ENCODE assay signal across 7 mouse cellular contexts in genomic region chr2:10374207-10375023, GRCm38 (mm10). TPM values are rescaled to one million over a fixed set of nuclear protein-coding genes. Genes with fewer than 3 reads are reported as not detected.
DNase-seq lines count a peak whose midpoint lies in the region; ATAC-seq lines count a peak whose summit lies in the region.

No protein-coding gene starts in this region.

- peak overlapping the region; percentile 66 for H3K4me3 ChIP-seq in lung, embryonic 15.5 days
- peak overlapping the region; percentile 50 for H3K4me3 ChIP-seq in brown adipose tissue, adult 24 weeks (ENCODE audit: insufficient read depth, low read depth, low read length)
- peak overlapping the region; percentile 50 for H3K4me3 ChIP-seq in stomach, embryonic 14.5 days (ENCODE audit: low read depth, low read length)

- peak overlapping the region; percentile 19; the same call in 1 of the 2 replicates for H3K9ac ChIP-seq in lung, embryonic 15.5 days
- H3K9ac ChIP-seq in stomach, embryonic 14.5 days (replicated peaks; ENCODE audit: low read depth, low read length): no peak overlapping the region

- H3K9me3 ChIP-seq in lung, embryonic 15.5 days: no peaks in the 10 kb centered on the region
- no peaks in the 10 kb centered on the region for H3K9me3 ChIP-seq in stomach, embryonic 14.5 days (ENCODE audit: control insufficient read depth, low read depth, low read length)

- DNase-seq in lung, postnatal 25 days (ENCODE audit: low spot score): no peak
- DNase-seq in forelimb bud, embryonic 11.5 days (ENCODE audit: low read depth, low spot score): peak; percentile 71
- peak; percentile 72 for DNase-seq in kidney, postnatal 10 days

- H3K36me3 ChIP-seq in lung, embryonic 15.5 days: no peaks in the 10 kb centered on the region
- no peaks in the 10 kb centered on the region for H3K36me3 ChIP-seq in stomach, embryonic 14.5 days (ENCODE audit: control insufficient read depth, insufficient read depth, low read length)

- WGBS in lung, embryonic 15.5 days: 1% methylated on average over 34 of the region's 34 CpGs
- under 1% methylated on average over 34 of the region's 34 CpGs for WGBS in stomach, embryonic 14.5 days

- no peak overlapping the region for H3K27ac ChIP-seq in lung, embryonic 15.5 days
- no peak overlapping the region for H3K27ac ChIP-seq in brown adipose tissue, adult 24 weeks (replicated peaks; ENCODE audit: low read depth, low read length)
- H3K27ac ChIP-seq in stomach, embryonic 14.5 days (ENCODE audit: low read length): no peak overlapping the region

- peak; percentile 68; the same call in 1 of the 2 replicates for ATAC-seq in lung, embryonic 15.5 days (ENCODE audit: borderline replicate concordance, extremely low read depth, low FRiP score, low TSS enrichment)
- peak; percentile 33 for ATAC-seq in megakaryocyte, adult 5-6 weeks (ENCODE audit: poor library complexity, severe bottlenecking)
- ATAC-seq in stomach, embryonic 14.5 days (ENCODE audit: insufficient number of reproducible peaks, insufficient read depth, low FRiP score, low read depth): peak; percentile 42

- H3K27me3 ChIP-seq in lung, embryonic 15.5 days: peaks cover 61% of the 10 kb centered on the region
- peaks cover 36% of the 10 kb centered on the region for H3K27me3 ChIP-seq in stomach, embryonic 14.5 days (ENCODE audit: control insufficient read depth, insufficient read depth, low read length)

- peak overlapping the region; percentile 99 for H3K4me2 ChIP-seq in lung, embryonic 15.5 days
- H3K4me2 ChIP-seq in stomach, embryonic 14.5 days (replicated peaks; ENCODE audit: low read depth, low read length): peak overlapping the region; percentile 96

- peaks cover 22% of the 10 kb centered on the region for H3K4me1 ChIP-seq in lung, embryonic 15.5 days
- peaks cover 14% of the 10 kb centered on the region for H3K4me1 ChIP-seq in brown adipose tissue, adult 24 weeks (ENCODE audit: control insufficient read depth, insufficient read depth, insufficient read length, low read length)
- peaks cover 11% of the 10 kb centered on the region for H3K4me1 ChIP-seq in stomach, embryonic 14.5 days (ENCODE audit: control insufficient read depth, insufficient read depth, low read length)

RNA-seq across cellular contexts. Expression of gene Sfmbt2, which starts 4.1 kb away (rescaled TPM):
- polyA plus RNA-seq in lung, embryonic 15.5 days (2015; fragmentation: Nextera tagmentation; extraction: Ambion mirVana): 1.4 and 2.0 TPM in 2 replicates
- polyA plus RNA-seq in brown adipose tissue, adult 24 weeks (2012; ENCODE audit: insufficient read depth, insufficient read length, missing spikeins): not detected in 2 replicates
- 1.4 and 2.1 TPM in 2 replicates for total RNA-seq in megakaryocyte, adult 5-6 weeks (2015)
- 0.77 and 2.0 TPM in 2 replicates for total RNA-seq in megakaryocyte, adult 5-6 weeks (2017)
- polyA plus RNA-seq in stomach, embryonic 14.5 days (2014; fragmentation: Nextera tagmentation; extraction: Ambion mirVana): 2.1 and 2.3 TPM in 2 replicates
